Mouse (Mus musculus) hindbrain, embryonic 12.5 days (tissue): ENCODE results near the gene Camta1. TPM values are rescaled to one million over a fixed set of nuclear protein-coding genes. Genes with fewer than 3 reads are reported as not detected.

ENCODE experiments used
- ATAC-seq: fragments of 200-750 bp; cut with Nextera tagmentation; 2 replicates; pipeline ENCODE4 v1.8.0; 2017; ENCODE audit warnings: moderate TSS enrichment; ENCODE audit not compliant: low FRiP score
- H3K27ac ChIP-seq: fragments of 300-500 bp; sonication (generic); 2 replicates; pipeline ENCODE4 v1.5.1; 2016; ENCODE audit warnings: mild to moderate bottlenecking
- H3K27me3 ChIP-seq: fragments of 300-500 bp; sonication (generic); 2 replicates; pipeline ENCODE4 v1.6.1; 2016; ENCODE audit warnings: mild to moderate bottlenecking
- H3K36me3 ChIP-seq: fragments of 300-500 bp; sonication (generic); 2 replicates; pipeline ENCODE4 v1.6.1; 2016; ENCODE audit warnings: mild to moderate bottlenecking
- H3K4me1 ChIP-seq: fragments of 300-500 bp; sonication (generic); 2 replicates; pipeline ENCODE4 v1.6.1; 2016
- H3K4me2 ChIP-seq: fragments of 300-500 bp; sonication (generic); replicated peaks from 2 replicates; pipeline ENCODE4 v1.6.1; 2016; ENCODE audit warnings: mild to moderate bottlenecking
- H3K4me3 ChIP-seq: fragments of 300-500 bp; sonication (generic); 2 replicates; pipeline ENCODE4 v1.5.1; 2016; ENCODE audit warnings: mild to moderate bottlenecking
- H3K9ac ChIP-seq: fragments of 300-500 bp; sonication (generic); 2 replicates; pipeline ENCODE4 v1.6.1; 2016; ENCODE audit warnings: mild to moderate bottlenecking, moderate library complexity
- H3K9me3 ChIP-seq: fragments of 300-500 bp; sonication (generic); replicated peaks from 2 replicates; pipeline ENCODE4 v1.6.1; 2016; ENCODE audit warnings: mild to moderate bottlenecking
- WGBS: fragments of 180-500 bp; shearing (Covaris S2); methylation state at CpG from one replicate; pipeline ENCODE4 v1.1.7; 2016; 5-methylcytosine and 5-hydroxymethylcytosine counted together
- polyA plus RNA-seq: library from polyadenylated mRNA; unstranded; fragments of >200 nt; fragmentation: Nextera tagmentation; extraction: Ambion mirVana; gene quantifications from 2 replicates; pipeline ENCODE4 v1.2.1, GENCODE M21; 2016

Camta1 gene
- polyA plus RNA-seq, 1 experiment from 2014 or later: 136 TPM

GRCm38 (mm10) chr4:151282103-151282502 is 579.6 kb downstream of the Camta1 start:
- 43% methylated on average over 14 of the region's 14 CpGs for WGBS
- no peak for ATAC-seq
- no peak overlapping the region for H3K9ac ChIP-seq
- no peak overlapping the region for H3K27ac ChIP-seq
- no peak overlapping the region for H3K4me2 ChIP-seq
- H3K9me3 ChIP-seq: no peaks in the 10 kb centered on the region
- H3K36me3 ChIP-seq: no peaks in the 10 kb centered on the region
- peaks cover 13% of the 10 kb centered on the region; the same call in 1 of the 2 replicates for H3K27me3 ChIP-seq
- peaks cover 16% of the 10 kb centered on the region for H3K4me1 ChIP-seq
- H3K4me3 ChIP-seq: no peak overlapping the region

GRCm38 (mm10) chr4:151275292-151275691 is 586.4 kb downstream of the Camta1 start:
- WGBS: 62% methylated on average over 13 of the region's 13 CpGs
- H3K9me3 ChIP-seq: no peaks in the 10 kb centered on the region
- peaks cover 6% of the 10 kb centered on the region; the same call in 1 of the 2 replicates for H3K27me3 ChIP-seq
- H3K4me2 ChIP-seq: no peak overlapping the region
- no peak overlapping the region for H3K27ac ChIP-seq
- H3K4me1 ChIP-seq: peaks cover 6% of the 10 kb centered on the region
- H3K9ac ChIP-seq: no peak overlapping the region
- ATAC-seq: no peak
- no peak overlapping the region for H3K4me3 ChIP-seq
- H3K36me3 ChIP-seq: no peaks in the 10 kb centered on the region

GRCm38 (mm10) chr4:151263786-151264414 is 597.8 kb downstream of the Camta1 start:
- peaks cover 27% of the 10 kb centered on the region for H3K4me1 ChIP-seq
- no peak overlapping the region for H3K4me3 ChIP-seq
- ATAC-seq: no peak
- H3K36me3 ChIP-seq: no peaks in the 10 kb centered on the region
- H3K4me2 ChIP-seq: no peak overlapping the region
- H3K9ac ChIP-seq: no peak overlapping the region
- H3K27ac ChIP-seq: 0 out of 2 replicates have a peak overlapping the region, but pooled peaks have one; percentile 7
- no peaks in the 10 kb centered on the region for H3K9me3 ChIP-seq
- 0 out of 2 replicates have a peak, but pooled peaks cover 2% of the 10 kb centered on the region for H3K27me3 ChIP-seq
- 49% methylated on average over 14 of the region's 14 CpGs for WGBS

GRCm38 (mm10) chr4:151263052-151263451 is 598.6 kb downstream of the Camta1 start:
- Histone ChIP-seq H3K36me3 (no peaks in the 10 kb centered on the region), H3K4me3 (no peak overlapping the region), H3K9me3 (no peaks in the 10 kb centered on the region), H3K27me3 (0 out of 2 replicates have a peak, but pooled peaks cover 2% of the 10 kb centered on the region), H3K4me1 (peaks cover 27% of the 10 kb centered on the region), H3K4me2 (no peak overlapping the region), H3K9ac (no peak overlapping the region), H3K27ac (no peak overlapping the region)
- ATAC-seq: no peak
- WGBS: 73% methylated on average over 7 of the region's 7 CpGs

- 57% methylated on average over 4 of the region's 4 CpGs for WGBS
- ATAC-seq: no peak
- H3K9ac ChIP-seq: no peak overlapping the region
- peaks cover 13% of the 10 kb centered on the region for H3K4me1 ChIP-seq
- no peak overlapping the region for H3K27ac ChIP-seq
- H3K36me3 ChIP-seq: no peaks in the 10 kb centered on the region
- H3K27me3 ChIP-seq: 0 out of 2 replicates have a peak, but pooled peaks cover 5% of the 10 kb centered on the region
- H3K9me3 ChIP-seq: no peaks in the 10 kb centered on the region
- H3K4me3 ChIP-seq: no peak overlapping the region
- no peak overlapping the region for H3K4me2 ChIP-seq
Observed at GRCm38 (mm10) chr4:151256622-151257021, 605.1 kb downstream of the Camta1 start.

GRCm38 (mm10) chr4:151250824-151251223 is 610.9 kb downstream of the Camta1 start:
- ATAC-seq: no peak
- H3K4me3 ChIP-seq: no peak overlapping the region
- no peak overlapping the region for H3K4me2 ChIP-seq
- H3K4me1 ChIP-seq: no peaks in the 10 kb centered on the region
- WGBS: 88% methylated on average over 6 of the region's 6 CpGs
- 0 out of 2 replicates have a peak, but pooled peaks cover 3% of the 10 kb centered on the region for H3K27me3 ChIP-seq
- H3K36me3 ChIP-seq: no peaks in the 10 kb centered on the region
- H3K9me3 ChIP-seq: no peaks in the 10 kb centered on the region
- no peak overlapping the region for H3K9ac ChIP-seq
- no peak overlapping the region for H3K27ac ChIP-seq

GRCm38 (mm10) chr4:151245068-151245797 is 616.4 kb downstream of the Camta1 start:
- H3K4me2 ChIP-seq: no peak overlapping the region
- peaks cover 37% of the 10 kb centered on the region for H3K4me1 ChIP-seq
- no peak overlapping the region for H3K9ac ChIP-seq
- no peak for ATAC-seq
- 59% methylated on average over 7 of the region's 7 CpGs for WGBS
- H3K36me3 ChIP-seq: no peaks in the 10 kb centered on the region
- no peak overlapping the region for H3K27ac ChIP-seq
- H3K9me3 ChIP-seq: no peaks in the 10 kb centered on the region
- no peak overlapping the region for H3K4me3 ChIP-seq
- peaks cover 15% of the 10 kb centered on the region; the same call in 1 of the 2 replicates for H3K27me3 ChIP-seq

- H3K27me3 ChIP-seq: peaks cover 15% of the 10 kb centered on the region; the same call in 1 of the 2 replicates
- H3K9me3 ChIP-seq: no peaks in the 10 kb centered on the region
- no peaks in the 10 kb centered on the region for H3K36me3 ChIP-seq
- peaks cover 37% of the 10 kb centered on the region for H3K4me1 ChIP-seq
- no peak overlapping the region for H3K4me2 ChIP-seq
- H3K4me3 ChIP-seq: no peak overlapping the region
- 58% methylated on average over 9 of the region's 9 CpGs for WGBS
- no peak overlapping the region for H3K27ac ChIP-seq
- no peak for ATAC-seq
- H3K9ac ChIP-seq: no peak overlapping the region
Observed at GRCm38 (mm10) chr4:151243445-151243844, 618.2 kb downstream of the Camta1 start.

- H3K9me3 ChIP-seq: no peaks in the 10 kb centered on the region
- H3K27me3 ChIP-seq: peaks cover 15% of the 10 kb centered on the region; the same call in 1 of the 2 replicates
- ATAC-seq: no peak
- no peak overlapping the region for H3K4me3 ChIP-seq
- H3K4me1 ChIP-seq: peaks cover 37% of the 10 kb centered on the region
- H3K27ac ChIP-seq: no peak overlapping the region
- H3K36me3 ChIP-seq: no peaks in the 10 kb centered on the region
- H3K9ac ChIP-seq: no peak overlapping the region
- H3K4me2 ChIP-seq: no peak overlapping the region
- WGBS: 24% methylated on average over 12 of the region's 12 CpGs
Observed at GRCm38 (mm10) chr4:151242751-151243150, 618.9 kb downstream of the Camta1 start.

GRCm38 (mm10) chr4:151240465-151240864 is 621.2 kb downstream of the Camta1 start:
- Histone ChIP-seq H3K4me1 (peaks cover 36% of the 10 kb centered on the region), H3K9me3 (no peaks in the 10 kb centered on the region), H3K27me3 (peaks cover 15% of the 10 kb centered on the region; the same call in 1 of the 2 replicates), H3K4me3 (no peak overlapping the region), H3K36me3 (no peaks in the 10 kb centered on the region), H3K27ac (no peak overlapping the region), H3K4me2 (no peak overlapping the region), H3K9ac (no peak overlapping the region)
- 76% methylated on average over 5 of the region's 5 CpGs for WGBS
- no peak for ATAC-seq

- H3K27ac ChIP-seq: no peak overlapping the region
- peaks cover 23% of the 10 kb centered on the region for H3K4me1 ChIP-seq
- no peaks in the 10 kb centered on the region for H3K9me3 ChIP-seq
- H3K4me3 ChIP-seq: no peak overlapping the region
- H3K9ac ChIP-seq: no peak overlapping the region
- peaks cover 12% of the 10 kb centered on the region; the same call in 1 of the 2 replicates for H3K27me3 ChIP-seq
- no peaks in the 10 kb centered on the region for H3K36me3 ChIP-seq
- ATAC-seq: no peak
- 79% methylated on average over 19 of the region's 19 CpGs for WGBS
- no peak overlapping the region for H3K4me2 ChIP-seq
Observed at GRCm38 (mm10) chr4:151238970-151239684, 622.5 kb downstream of the Camta1 start.

- 58% methylated on average over 3 of the region's 3 CpGs for WGBS
- H3K9ac ChIP-seq: no peak overlapping the region
Observed at GRCm38 (mm10) chr4:151237501-151237900, 624.2 kb downstream of the Camta1 start.

More at GRCm38 (mm10) chr4:151237501-151237900, 624.2 kb downstream of the Camta1 start:
- Histone ChIP-seq H3K27me3 (peaks cover 8% of the 10 kb centered on the region; the same call in 1 of the 2 replicates), H3K36me3 (no peaks in the 10 kb centered on the region), H3K9me3 (no peaks in the 10 kb centered on the region), H3K4me1 (peaks cover 7% of the 10 kb centered on the region), H3K4me3 (no peak overlapping the region), H3K4me2 (no peak overlapping the region), H3K27ac (no peak overlapping the region)
- no peak for ATAC-seq
